Mouse (Mus musculus) central nervous system, embryonic 11.5 days (tissue): Measurements from ENCODE around the gene Dgki. TPM values are rescaled to one million over a fixed set of nuclear protein-coding genes. Genes with fewer than 3 reads are reported as not detected.

Experiments
- polyA plus RNA-seq: library from polyadenylated mRNA; depleted of rRNA; stranded (reverse); fragments of >200 nt; gene quantifications from 2 replicates; pipeline ENCODE4 v1.2.3, GENCODE M21; 2012; rRNA removed

Dgki gene
- polyA plus RNA-seq = 1.3 and 1.5 TPM in 2 replicates

GRCm38 (mm10) chr6:37299562-37300390 is at the start of gene Dgki:
Gene Dgki, minus strand, starts transcription at chr6:37300184.

GRCm38 (mm10) chr6:36809747-36810285 is 490.2 kb downstream of the Dgki start, which contains the start of gene Ptn:
Gene Ptn, minus strand, starts transcription at chr6:36810220.

Other genes starting within 250 kb of the Dgki start
- 6.5 and 17.7 TPM in 2 replicates for gene Creb3l2, start 142.0 kb upstream of the Dgki start, polyA plus RNA-seq
- gene Akr1d1, start 230.0 kb upstream of the Dgki start, polyA plus RNA-seq = not detected in 2 replicates